Mouse (Mus musculus) heart, adult 18-20 months (tissue): Measurements from ENCODE around the gene Sash1. TPM values are rescaled to one million over a fixed set of nuclear protein-coding genes. Genes with fewer than 3 reads are reported as not detected.

Experiments
- DNase-seq, 2 experiments: peaks; one replicate each; pipeline ENCODE4 v3.0.0; 2021 to 2022; ENCODE audit warnings: mixed read lengths in 1 of 2
- total RNA-seq, 2 experiments: library from RNA; stranded (reverse); gene quantifications; 2 replicates each; pipeline ENCODE4 v1.2.3; 2021

Sash1 gene
- total RNA-seq, 2 experiments from 2014 or later = 29.7 to 31.8 TPM

GRCm38 (mm10) chr10:8789096-8789495 is 96.8 kb downstream of the Sash1 start:
- DNase-seq = no peak

DNA sequence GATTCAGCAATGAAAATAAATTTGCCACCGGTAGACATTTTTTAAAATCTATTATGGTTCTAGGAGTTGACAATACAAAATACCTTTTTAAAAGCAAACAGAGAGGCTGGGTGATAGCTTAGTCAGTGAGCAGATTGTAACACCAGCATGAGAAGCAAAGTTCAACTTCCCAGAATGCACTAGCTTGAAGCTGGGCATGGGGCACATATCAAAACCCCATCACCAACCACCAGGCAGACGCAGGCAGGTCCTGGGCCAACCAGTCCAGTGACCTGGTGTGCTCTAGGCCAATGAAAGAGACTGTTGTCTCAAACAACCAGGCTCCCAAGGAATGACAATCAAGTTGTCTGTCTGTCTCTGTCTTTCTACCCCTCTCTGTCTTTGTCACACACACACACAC is 98.6 kb downstream of the Sash1 start:
- no peak for DNase-seq

GRCm38 (mm10) chr10:8785451-8786145 is 100.3 kb downstream of the Sash1 start:
- DNase-seq = peak in 1 of 2 experiments; percentile 54

DNA sequence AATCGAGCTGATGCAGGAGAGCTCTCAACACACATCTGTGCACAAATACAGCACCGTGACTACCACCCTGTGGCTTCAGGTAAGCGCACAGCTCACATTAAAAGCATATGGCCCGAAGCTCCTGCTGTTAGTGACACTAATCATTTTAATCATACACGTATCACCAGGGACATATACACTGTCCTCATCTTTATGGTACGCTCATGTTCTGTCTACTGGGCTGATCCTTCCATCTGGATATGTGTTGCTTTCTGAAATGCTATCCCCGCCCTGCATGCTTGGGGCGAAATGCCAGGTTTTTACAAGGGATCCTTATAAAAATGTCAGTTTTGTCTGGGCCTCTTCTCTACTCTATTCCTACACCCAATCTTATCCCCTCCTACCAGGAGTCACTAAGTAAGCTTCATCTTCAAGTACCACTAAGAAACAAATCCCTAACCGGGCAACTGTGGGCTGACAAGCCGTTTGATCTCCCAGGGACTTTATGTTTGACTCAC is 103.9 kb downstream of the Sash1 start:
- no peak for DNase-seq

- no peak for DNase-seq
Measured at GRCm38 (mm10) chr10:8779842-8780241, 106.0 kb downstream of the Sash1 start.

DNA sequence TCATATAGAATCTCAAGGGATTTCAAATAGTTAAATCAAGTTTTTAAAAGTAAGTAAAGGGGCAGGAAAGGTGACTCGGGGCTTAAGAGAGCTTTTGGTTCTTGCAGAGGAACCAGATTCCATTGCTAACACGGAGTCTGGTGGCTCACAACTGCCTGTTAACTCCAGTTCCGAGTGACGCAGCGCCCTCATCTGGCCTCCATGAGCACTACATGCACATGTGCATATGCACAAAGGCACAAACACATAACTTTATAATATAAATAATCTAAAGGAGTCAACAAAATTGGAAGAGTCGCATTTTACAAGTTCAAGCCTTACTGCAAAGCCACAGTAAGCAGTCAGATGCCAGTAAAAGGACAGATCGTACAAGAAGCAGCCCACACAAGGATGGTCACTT is 107.0 kb downstream of the Sash1 start:
- no peak for DNase-seq

DNA sequence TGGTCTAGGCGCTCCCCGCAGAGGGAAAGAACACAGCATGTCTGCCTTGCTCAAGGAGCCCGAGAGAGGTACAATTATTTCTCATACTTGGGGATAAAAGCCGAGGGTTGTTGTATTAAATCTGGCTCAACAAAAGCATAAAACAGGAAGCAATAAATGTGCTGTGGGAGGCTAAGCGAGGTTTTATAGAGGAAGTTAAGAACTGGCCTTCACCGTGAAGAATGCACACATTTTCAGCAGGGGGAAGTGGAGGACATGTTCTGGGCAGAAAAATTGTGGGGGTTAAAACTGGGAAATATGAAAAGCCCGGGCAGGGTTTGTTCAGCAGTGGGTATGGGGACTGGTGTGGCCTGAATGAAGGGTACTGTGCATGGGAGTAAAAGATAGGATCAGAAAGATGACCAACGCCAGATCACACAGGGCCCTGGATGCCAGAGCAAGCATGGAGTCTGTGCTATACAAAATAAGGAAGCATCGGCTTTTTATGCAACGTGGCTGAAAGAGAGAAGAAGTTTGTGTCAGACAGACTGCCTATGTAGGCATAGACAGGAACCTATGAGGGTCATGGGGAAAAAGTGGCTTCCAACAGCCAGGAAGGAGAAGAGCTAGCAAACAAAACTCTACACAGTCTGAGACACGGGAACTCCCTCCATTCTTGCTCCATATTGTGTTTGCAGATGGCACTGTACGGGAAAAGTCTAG is 108.2 kb downstream of the Sash1 start:
- peak in 1 of 2 experiments; percentile 24 for DNase-seq

DNA sequence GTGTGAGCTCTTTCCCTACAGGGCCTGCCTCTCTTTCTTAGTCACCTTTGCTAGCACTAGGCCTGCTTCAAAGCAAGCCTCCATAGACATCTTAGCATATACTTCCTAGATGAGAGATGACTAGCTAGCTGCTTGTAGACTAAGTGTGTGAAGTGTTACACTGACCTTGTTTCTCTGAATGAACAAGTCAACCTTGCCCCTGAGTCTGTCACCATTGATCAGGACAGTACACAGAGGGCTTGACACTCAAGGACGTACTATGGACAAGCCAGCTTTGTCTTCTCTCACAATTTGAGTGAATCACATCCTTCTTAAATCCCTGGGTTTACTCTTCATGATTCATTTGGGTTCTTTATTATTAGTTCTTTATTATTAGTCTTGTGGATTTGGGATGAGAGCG is 109.1 kb downstream of the Sash1 start:
- no peak for DNase-seq

DNA sequence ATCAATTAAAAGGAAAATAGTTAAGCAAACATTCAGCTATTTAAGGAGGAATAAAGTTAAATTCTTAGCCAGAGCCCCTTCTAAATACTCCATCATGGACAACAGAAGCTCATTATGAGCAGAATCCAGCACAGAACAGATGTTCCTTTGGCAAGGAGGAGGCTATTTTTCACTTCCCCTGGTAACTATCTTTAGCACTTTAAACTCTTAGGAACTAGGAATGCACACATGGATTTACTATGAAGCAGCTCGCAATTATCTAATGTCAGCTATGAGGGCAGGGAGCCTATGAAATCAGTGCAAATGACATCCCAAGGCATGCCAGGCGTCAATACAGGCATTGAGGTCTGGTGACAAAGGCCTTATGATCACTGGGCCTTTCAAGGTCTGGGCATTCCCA is 110.1 kb downstream of the Sash1 start:
- peak in 1 of 2 experiments; percentile 50 for DNase-seq

- peak; percentile 78 to 86 for DNase-seq
Measured at GRCm38 (mm10) chr10:8772464-8773209, 113.2 kb downstream of the Sash1 start.

DNA sequence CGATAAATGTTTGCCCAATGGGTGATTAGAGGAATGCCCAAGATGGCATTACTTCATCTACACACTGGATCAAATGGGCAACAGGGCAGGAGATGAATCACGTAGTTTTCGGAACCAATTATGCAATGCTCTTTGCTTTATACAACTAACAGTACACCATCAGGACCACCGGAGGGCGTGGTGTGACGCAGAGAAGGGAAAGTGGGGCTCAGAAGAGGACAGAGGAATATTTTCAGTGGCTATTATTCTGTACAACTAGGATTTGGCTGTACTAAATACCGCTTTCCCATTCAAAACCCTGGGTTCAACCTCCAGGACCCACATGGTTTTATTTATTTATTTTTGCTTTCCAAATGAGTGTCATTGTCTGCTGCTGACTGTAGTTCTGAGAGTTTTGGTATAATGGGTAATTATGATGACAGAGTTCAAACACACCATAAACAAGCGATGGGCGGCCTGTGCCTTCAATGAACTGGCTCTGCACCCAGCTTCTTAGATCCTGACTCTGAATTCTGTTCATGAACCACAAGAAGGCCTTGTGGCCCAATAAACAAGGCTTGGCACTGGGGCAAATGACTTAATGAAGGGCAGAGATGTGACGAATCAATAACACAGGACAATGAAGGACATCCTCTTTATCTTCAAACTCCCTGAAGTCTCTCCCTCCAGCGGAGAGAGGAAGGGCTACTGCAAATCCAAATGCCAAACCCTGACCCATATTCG is 114.8 kb downstream of the Sash1 start:
- DNase-seq = no peak

- peak; percentile 68 to 82 for DNase-seq
Measured at GRCm38 (mm10) chr10:8768654-8769053, 117.2 kb downstream of the Sash1 start.

GRCm38 (mm10) chr10:8767381-8767780 is 118.5 kb downstream of the Sash1 start:
- peak in 1 of 2 experiments; percentile 62 for DNase-seq

DNA sequence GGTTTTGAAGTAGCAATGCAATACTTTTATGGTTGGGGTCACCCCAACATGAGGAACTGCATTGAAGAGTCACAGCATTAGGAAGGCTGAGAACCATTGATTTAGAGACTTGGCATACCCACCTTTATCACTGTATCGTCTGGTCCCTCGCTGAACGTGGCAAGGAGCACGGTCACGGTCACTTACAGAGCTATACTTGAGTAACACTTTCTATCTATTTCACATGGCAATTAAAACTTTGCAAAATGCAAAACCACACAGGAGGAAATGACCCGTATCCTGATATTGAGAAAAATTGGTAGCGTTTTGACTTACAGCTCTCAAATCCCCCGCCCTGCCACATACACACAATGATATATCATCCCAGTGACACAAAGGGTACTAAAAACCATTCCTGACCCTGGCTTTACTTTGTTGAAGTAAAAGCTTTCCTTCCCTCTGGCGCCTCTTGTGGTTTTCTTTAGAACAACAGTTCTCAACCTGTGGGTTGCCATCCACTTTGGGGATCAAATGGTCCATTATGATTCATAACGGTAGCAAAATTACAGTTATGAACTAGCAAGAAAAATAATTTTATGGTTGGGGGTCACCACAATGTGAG is 119.8 kb downstream of the Sash1 start:
- DNase-seq = peak in 1 of 2 experiments; percentile 27

DNA sequence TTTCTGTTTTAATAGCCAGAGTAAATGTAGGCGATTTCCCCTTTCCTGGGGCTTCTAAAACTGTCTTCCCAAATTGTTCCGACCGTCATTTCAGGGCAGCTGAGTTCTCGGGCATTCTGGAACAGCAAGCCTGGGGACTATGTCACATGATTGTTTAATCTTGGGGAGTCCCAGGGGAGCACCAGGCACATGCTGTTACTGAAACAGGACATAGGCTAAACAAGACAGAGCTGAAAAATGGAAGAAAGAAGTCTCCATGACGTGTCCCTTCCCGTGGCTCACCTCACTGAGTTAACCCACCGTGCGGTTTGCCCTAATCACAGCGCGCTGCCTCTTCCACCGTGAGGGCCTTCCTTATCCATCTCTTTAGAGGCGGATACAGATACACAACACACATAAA is 123.1 kb downstream of the Sash1 start:
- DNase-seq = peak; percentile 57 to 66

GRCm38 (mm10) chr10:8762209-8762701 is 123.6 kb downstream of the Sash1 start:
- peak; percentile 78 to 79 for DNase-seq

DNA sequence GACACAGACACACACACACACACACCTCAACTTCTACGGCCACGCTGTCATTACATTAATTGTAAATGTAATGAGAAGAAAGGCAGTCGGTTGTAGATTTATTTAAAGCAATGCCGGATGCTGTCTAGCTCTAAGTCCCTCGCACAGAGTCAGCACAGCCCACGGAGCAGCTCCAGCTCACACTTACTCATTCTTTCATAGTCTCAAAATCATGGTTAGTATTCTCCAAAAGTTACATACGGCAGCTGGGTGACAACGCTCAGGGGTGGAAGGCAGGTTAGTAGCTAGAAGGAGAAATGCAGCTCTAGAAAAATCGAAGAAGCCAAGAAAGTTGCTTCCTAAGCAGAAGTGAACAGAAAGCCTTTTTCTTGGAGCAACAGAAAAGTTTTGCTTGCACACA is 124.2 kb downstream of the Sash1 start:
- DNase-seq = no peak

DNA sequence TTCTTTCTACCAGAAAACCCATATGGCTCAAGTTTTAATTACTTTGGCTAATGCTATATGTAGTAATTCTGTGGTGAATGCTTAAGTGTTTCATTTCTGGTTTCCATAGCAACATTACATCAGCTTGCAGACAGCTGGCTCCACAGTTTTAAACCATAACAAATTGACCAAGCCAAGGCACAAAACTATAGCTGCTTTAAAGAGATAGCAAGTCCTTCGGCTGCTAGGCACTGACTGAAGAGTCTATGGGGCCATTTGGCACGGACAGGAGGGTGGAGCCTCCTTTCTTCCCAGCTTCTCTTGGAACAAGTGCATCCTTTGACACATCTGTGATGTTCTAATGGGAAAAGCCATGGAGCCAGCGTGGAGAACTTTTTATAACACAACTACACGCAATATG is 125.3 kb downstream of the Sash1 start:
- DNase-seq = peak; percentile 78 to 80

- DNase-seq = peak; percentile 57 to 61
Measured at GRCm38 (mm10) chr10:8759228-8759627, 126.6 kb downstream of the Sash1 start.

DNA sequence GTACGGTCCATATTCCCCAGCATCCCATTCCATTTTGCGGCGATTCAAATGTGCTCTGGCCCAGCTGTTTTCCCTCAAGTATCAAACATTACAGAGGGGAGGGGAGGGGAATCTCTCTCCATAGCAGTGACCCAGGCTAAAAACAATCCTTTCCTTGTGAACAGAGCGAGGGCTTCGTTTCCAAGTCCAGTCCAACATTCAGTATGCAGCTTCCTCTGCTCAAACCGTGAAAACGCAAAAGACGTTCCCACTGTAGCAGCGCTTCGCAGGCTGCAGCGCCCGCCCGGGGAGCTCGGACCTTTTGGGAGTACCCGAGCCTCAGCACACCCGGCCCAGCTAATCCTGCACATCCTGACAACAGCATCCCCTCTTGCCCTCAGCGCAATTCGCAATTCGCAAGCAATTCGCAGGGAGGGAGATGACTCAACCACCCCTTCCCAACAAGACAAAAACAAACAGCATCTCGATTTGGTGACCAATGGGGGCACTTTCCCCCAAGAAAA is 128.4 kb downstream of the Sash1 start:
- DNase-seq = peak; percentile 44 to 53
